Mouse (Mus musculus) adrenal gland, postnatal 14 days (tissue): ENCODE data around the gene Ankrd65. TPM values are rescaled to one million over a fixed set of nuclear protein-coding genes. Genes with fewer than 3 reads are reported as not detected.
"Not testable (repeated sequence)": the region's sequence is repeated elsewhere in the genome, so short reads cannot be mapped to it uniquely, and the experiment has no call there.

ENCODE experiments used
- DNase-seq: peaks from one replicate; pipeline ENCODE4 v3.0.0; 2021; ENCODE audit warnings: mixed read lengths
- long read RNA-seq, 2 experiments: library from polyadenylated mRNA; stranded (forward); transcript quantifications; one replicate each; pipeline ENCODE4 v2.0.0; 2021
- total RNA-seq: library from RNA; stranded (reverse); gene quantifications from 2 replicates; pipeline ENCODE4 v1.2.3, GENCODE M21; 2021

The Ankrd65 gene
- not detected in 2 replicates for total RNA-seq
- long read RNA-seq, experiment 1: 0 reads
- long read RNA-seq, experiment 2: 0 reads

GRCm38 (mm10) chr4:155790021-155790489, at the start of gene Ankrd65:
TSS of gene Ankrd65 (plus strand) at chr4:155790439.
- no peak for DNase-seq

GRCm38 (mm10) chr4:155740681-155741080, 49.6 kb upstream of the Ankrd65 start:
- not testable (repeated sequence) for DNase-seq

GRCm38 (mm10) chr4:155742684-155743083, 47.6 kb upstream of the Ankrd65 start:
- DNase-seq: no peak

DNA sequence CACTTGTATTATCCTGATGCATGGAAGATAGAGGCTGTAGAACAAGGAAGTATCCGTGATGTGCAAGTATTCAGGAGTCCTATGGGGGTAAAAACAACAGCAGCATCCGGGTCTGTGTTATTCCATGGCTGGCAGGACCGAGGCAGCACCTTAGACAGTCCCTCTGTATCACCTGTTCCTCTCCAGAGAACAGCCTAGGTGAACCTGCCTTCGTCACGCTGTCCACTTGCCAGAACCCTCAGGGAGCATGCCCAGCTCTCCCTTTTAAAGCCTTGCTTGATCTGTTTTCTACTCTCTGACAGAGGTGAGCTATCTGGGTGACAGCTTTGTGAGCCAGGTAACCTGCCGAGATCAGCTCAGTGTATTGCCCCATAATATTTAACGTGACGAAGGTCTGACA, 45.8 kb upstream of the Ankrd65 start:
- no peak for DNase-seq

DNA sequence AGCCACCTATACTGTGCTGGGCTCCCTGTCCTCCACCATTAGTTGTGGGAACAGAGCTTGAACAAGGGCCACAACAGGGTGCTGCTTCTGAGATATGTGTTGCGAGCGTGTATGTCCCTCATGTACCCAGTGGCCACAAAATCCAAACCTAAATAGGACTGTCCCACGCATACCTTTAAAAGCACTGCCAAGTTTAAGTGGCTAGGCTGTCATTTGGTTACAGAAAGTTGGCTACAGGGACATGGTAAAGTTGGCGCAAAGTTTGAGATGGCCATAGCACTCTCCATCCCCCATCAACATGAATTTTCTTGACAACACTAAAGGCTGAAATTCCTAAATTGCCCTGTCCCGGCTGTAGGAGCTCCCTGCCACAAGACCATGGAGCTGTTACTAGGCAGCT, 45.1 kb upstream of the Ankrd65 start:
- no peak for DNase-seq

DNA sequence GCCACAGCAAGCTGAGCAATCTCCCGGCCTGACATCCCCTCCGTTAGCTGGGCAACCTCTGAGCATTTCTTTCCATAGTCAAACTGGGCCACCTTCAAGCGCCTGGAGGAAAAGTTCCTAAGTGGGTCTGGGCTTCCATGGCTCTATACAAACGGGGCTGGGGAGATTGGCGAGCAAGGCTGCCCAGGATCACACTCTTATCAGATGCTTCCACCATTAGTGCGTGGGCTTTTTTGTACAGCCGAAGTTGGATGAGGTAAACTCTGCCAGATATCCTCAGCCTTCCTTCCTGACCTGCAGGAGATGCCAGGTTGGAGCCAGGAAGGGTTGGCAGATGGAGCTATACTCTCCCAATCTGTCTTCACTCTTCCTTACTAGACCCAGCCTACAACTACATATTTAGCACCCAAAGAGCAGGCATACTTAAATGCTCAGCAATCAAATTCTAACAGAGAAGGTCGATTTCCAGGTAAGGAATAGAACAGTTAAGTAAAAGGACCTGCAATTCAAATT, 44.1 kb upstream of the Ankrd65 start:
- no peak for DNase-seq

GRCm38 (mm10) chr4:155746575-155747490, 43.4 kb upstream of the Ankrd65 start:
- DNase-seq: no peak

GRCm38 (mm10) chr4:155757011-155757410, 33.2 kb upstream of the Ankrd65 start:
- no peak for DNase-seq

GRCm38 (mm10) chr4:155759862-155760612, 30.2 kb upstream of the Ankrd65 start:
- DNase-seq: peak; percentile 65

GRCm38 (mm10) chr4:155760613-155761355, 29.5 kb upstream of the Ankrd65 start, which contains the start of gene Atad3a:
TSS of gene Atad3a (minus strand) at chr4:155761093.
- peak; percentile 98 for DNase-seq

- DNase-seq: peak; percentile 46
Observed at GRCm38 (mm10) chr4:155761356-155762099, 28.7 kb upstream of the Ankrd65 start.

- DNase-seq: peak; percentile 68
Observed at GRCm38 (mm10) chr4:155762357-155762756, 27.9 kb upstream of the Ankrd65 start.

DNA sequence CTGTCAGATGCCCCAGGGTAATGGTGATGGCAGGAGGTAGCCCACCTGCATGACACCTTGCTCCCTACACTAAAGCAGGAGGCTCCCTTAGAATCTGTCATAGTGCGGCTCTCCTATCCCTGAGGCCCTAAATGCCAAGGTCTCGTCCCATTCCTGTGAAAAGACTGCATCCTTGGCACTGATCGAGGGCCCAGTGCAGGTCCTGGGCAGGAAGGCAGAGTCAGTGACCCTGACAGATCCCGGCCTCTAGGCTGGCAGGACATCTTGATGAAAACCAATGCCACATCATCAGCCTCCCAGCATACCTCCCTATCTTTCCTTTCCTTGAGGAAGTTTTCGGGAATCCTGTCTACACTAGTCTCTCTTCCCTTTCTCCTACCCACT, 20.8 kb upstream of the Ankrd65 start:
- DNase-seq: peak; percentile 64

DNA sequence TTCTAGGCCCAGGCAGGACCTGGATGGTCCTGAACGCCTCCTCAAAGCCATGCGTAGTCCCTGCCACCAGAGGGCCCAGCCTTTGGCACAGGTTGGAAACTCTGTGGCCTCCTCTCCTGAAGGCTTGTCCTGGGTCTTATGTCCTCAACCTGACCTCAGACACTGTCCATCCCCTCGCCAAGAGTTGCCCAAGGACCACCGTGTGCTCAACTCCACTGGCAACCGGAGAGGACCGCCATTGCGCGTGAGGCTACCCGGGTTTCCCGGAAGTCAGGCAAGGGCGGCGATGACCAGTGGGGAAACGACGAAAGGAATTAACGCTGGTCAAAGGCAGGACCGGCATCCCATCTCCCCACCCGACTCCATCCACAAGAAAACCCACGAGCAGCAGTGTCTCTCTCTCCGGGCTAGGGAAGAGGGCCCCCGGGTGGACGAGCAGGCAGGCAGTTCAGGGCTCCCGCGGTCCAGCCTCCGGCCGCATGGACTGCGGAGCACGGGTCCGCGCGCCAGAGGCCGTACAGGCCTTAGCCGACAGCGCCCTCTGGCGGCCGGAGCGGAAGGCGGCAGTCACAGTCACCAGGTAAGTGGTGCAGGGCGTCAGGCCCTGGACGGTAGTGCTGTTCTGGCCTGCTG, 20.2 kb upstream of the Ankrd65 start:
- peak; percentile 95 for DNase-seq

GRCm38 (mm10) chr4:155770626-155771025, 19.6 kb upstream of the Ankrd65 start:
- DNase-seq: no peak

GRCm38 (mm10) chr4:155771706-155772105, 18.5 kb upstream of the Ankrd65 start:
- no peak for DNase-seq

DNA sequence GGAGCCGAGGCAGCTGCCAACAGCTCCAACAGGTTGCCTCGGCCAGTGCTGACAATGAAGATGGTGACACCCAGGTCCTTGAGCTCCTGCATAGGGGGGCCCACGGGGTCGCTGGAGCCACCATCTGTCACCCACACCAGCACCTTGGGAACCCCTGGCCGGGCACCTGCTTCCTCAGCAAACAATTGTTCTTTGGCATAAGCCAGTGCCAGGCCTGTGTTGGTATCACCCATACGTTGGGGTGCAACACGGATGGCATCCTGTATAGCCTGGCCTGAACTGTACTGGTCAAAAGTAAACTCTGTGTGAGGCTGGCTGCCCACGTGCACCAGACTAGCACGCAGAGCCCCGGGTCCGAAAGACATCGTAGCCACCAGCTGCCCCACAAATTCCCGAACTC, 17.5 kb upstream of the Ankrd65 start:
- no peak for DNase-seq

GRCm38 (mm10) chr4:155773335-155774078, 16.7 kb upstream of the Ankrd65 start:
- no peak for DNase-seq

- DNase-seq: peak; percentile 94
Observed at GRCm38 (mm10) chr4:155774280-155774754, 15.9 kb upstream of the Ankrd65 start, which contains the start of gene Vwa1. TSS of gene Vwa1 (minus strand) at chr4:155774698.
